Mouse (Mus musculus): ENCODE results near the gene Xirp1. TPM values are rescaled to one million over a fixed set of nuclear protein-coding genes. Genes with fewer than 3 reads are reported as not detected.

Gene Xirp1
- polyA plus RNA-seq, 1 experiment from 2014 or later: not detected

GRCm38 (mm10) chr9:120027401-120028151 lies 4.2 kb upstream of the Xirp1 start:
- Histone ChIP-seq H3K27me3 (ENCODE audit: control insufficient read depth, insufficient read depth, low read length) (no peaks in the 10 kb centered on the region), H3K4me3 (replicated peaks; ENCODE audit: low read depth, low read length) (no peak overlapping the region), H3K4me1 (ENCODE audit: control insufficient read depth, insufficient read depth, low read length) (no peaks in the 10 kb centered on the region), H3K36me3 (ENCODE audit: control insufficient read depth, insufficient read depth, low read length) (no peaks in the 10 kb centered on the region), H3K9me3 (ENCODE audit: control insufficient read depth, low read length) (no peaks in the 10 kb centered on the region), H3K9ac (replicated peaks; ENCODE audit: low read length) (no peak overlapping the region), H3K27ac (replicated peaks; ENCODE audit: low read depth, low read length) (no peak overlapping the region), H3K4me2 (ENCODE audit: low read length) (no peak overlapping the region)
- DNase-seq (peak; percentile 82), ATAC-seq (ENCODE audit: low FRiP score, low TSS enrichment) (no peak)
- 30% methylated on average over 14 of the region's 14 CpGs for WGBS

GRCm38 (mm10) chr9:120024625-120025024 lies 1.2 kb upstream of the Xirp1 start:
- 88% methylated on average over 5 of the region's 5 CpGs for WGBS
- Histone ChIP-seq H3K9me3 (ENCODE audit: control insufficient read depth, low read length) (no peaks in the 10 kb centered on the region), H3K4me2 (ENCODE audit: low read length) (no peak overlapping the region), H3K36me3 (ENCODE audit: control insufficient read depth, insufficient read depth, low read length) (no peaks in the 10 kb centered on the region), H3K4me1 (ENCODE audit: control insufficient read depth, insufficient read depth, low read length) (no peaks in the 10 kb centered on the region), H3K4me3 (replicated peaks; ENCODE audit: low read depth, low read length) (no peak overlapping the region), H3K9ac (replicated peaks; ENCODE audit: low read length) (no peak overlapping the region), H3K27me3 (ENCODE audit: control insufficient read depth, insufficient read depth, low read length) (no peaks in the 10 kb centered on the region), H3K27ac (replicated peaks; ENCODE audit: low read depth, low read length) (no peak overlapping the region)
- DNase-seq (no peak), ATAC-seq (ENCODE audit: low FRiP score, low TSS enrichment) (no peak)

GRCm38 (mm10) chr9:120024171-120024570 lies 773 bp upstream of the Xirp1 start:
- no peak overlapping the region for H3K9ac ChIP-seq (replicated peaks; ENCODE audit: low read length)
- ATAC-seq (ENCODE audit: low FRiP score, low TSS enrichment) (no peak), DNase-seq (no peak)
- H3K4me2 ChIP-seq (ENCODE audit: low read length): no peak overlapping the region
- H3K27me3 ChIP-seq (ENCODE audit: control insufficient read depth, insufficient read depth, low read length): no peaks in the 10 kb centered on the region
- no peaks in the 10 kb centered on the region for H3K36me3 ChIP-seq (ENCODE audit: control insufficient read depth, insufficient read depth, low read length)
- WGBS: 81% methylated on average over 10 of the region's 10 CpGs
- H3K4me3 ChIP-seq (replicated peaks; ENCODE audit: low read depth, low read length): no peak overlapping the region
- H3K4me1 ChIP-seq (ENCODE audit: control insufficient read depth, insufficient read depth, low read length): no peaks in the 10 kb centered on the region
- H3K27ac ChIP-seq (replicated peaks; ENCODE audit: low read depth, low read length): no peak overlapping the region
- H3K9me3 ChIP-seq (ENCODE audit: control insufficient read depth, low read length): no peaks in the 10 kb centered on the region

GRCm38 (mm10) chr9:120021164-120021563 lies 2.2 kb downstream of the Xirp1 start:
- H3K4me3 ChIP-seq (replicated peaks; ENCODE audit: low read depth, low read length): no peak overlapping the region
- no peaks in the 10 kb centered on the region for H3K27me3 ChIP-seq (ENCODE audit: control insufficient read depth, insufficient read depth, low read length)
- H3K36me3 ChIP-seq (ENCODE audit: control insufficient read depth, insufficient read depth, low read length): no peaks in the 10 kb centered on the region
- H3K27ac ChIP-seq (replicated peaks; ENCODE audit: low read depth, low read length): no peak overlapping the region
- H3K9ac ChIP-seq (replicated peaks; ENCODE audit: low read length): no peak overlapping the region
- ATAC-seq (ENCODE audit: low FRiP score, low TSS enrichment): no peak
- DNase-seq: no peak
- 83% methylated on average over 5 of the region's 5 CpGs for WGBS
- no peaks in the 10 kb centered on the region for H3K9me3 ChIP-seq (ENCODE audit: control insufficient read depth, low read length)
- no peak overlapping the region for H3K4me2 ChIP-seq (ENCODE audit: low read length)
- no peaks in the 10 kb centered on the region for H3K4me1 ChIP-seq (ENCODE audit: control insufficient read depth, insufficient read depth, low read length)

- Histone ChIP-seq H3K27me3 (ENCODE audit: control insufficient read depth, insufficient read depth, low read length) (no peaks in the 10 kb centered on the region), H3K4me3 (replicated peaks; ENCODE audit: low read depth, low read length) (no peak overlapping the region), H3K27ac (replicated peaks; ENCODE audit: low read depth, low read length) (no peak overlapping the region), H3K4me2 (ENCODE audit: low read length) (no peak overlapping the region), H3K9me3 (ENCODE audit: control insufficient read depth, low read length) (no peaks in the 10 kb centered on the region), H3K36me3 (ENCODE audit: control insufficient read depth, insufficient read depth, low read length) (no peaks in the 10 kb centered on the region), H3K9ac (replicated peaks; ENCODE audit: low read length) (no peak overlapping the region), H3K4me1 (ENCODE audit: control insufficient read depth, insufficient read depth, low read length) (no peaks in the 10 kb centered on the region)
- DNase-seq (peak; percentile 85), ATAC-seq (ENCODE audit: low FRiP score, low TSS enrichment) (no peak)
- WGBS: 52% methylated on average over 7 of the region's 7 CpGs
Measured at GRCm38 (mm10) chr9:120020285-120020890, 3.0 kb downstream of the Xirp1 start.

GRCm38 (mm10) chr9:120016956-120017355 lies 6.4 kb downstream of the Xirp1 start:
- 71% methylated on average over 10 of the region's 10 CpGs for WGBS
- ATAC-seq (ENCODE audit: low FRiP score, low TSS enrichment): no peak
- H3K9ac ChIP-seq (replicated peaks; ENCODE audit: low read length): no peak overlapping the region

GRCm38 (mm10) chr9:120014828-120015227 lies 8.6 kb downstream of the Xirp1 start:
- H3K4me1 ChIP-seq (ENCODE audit: control insufficient read depth, insufficient read depth, low read length): 0 out of 2 replicates have a peak, but pooled peaks cover 2% of the 10 kb centered on the region
- H3K9me3 ChIP-seq (ENCODE audit: control insufficient read depth, low read length): no peaks in the 10 kb centered on the region
- no peak overlapping the region for H3K27ac ChIP-seq (replicated peaks; ENCODE audit: low read depth, low read length)
- no peak overlapping the region for H3K4me2 ChIP-seq (ENCODE audit: low read length)
- ATAC-seq (ENCODE audit: low FRiP score, low TSS enrichment): no peak
- DNase-seq: no peak
- no peak overlapping the region for H3K9ac ChIP-seq (replicated peaks; ENCODE audit: low read length)
- H3K27me3 ChIP-seq (ENCODE audit: control insufficient read depth, insufficient read depth, low read length): no peaks in the 10 kb centered on the region
- no peaks in the 10 kb centered on the region for H3K36me3 ChIP-seq (ENCODE audit: control insufficient read depth, insufficient read depth, low read length)
- WGBS: 74% methylated on average over 6 of the region's 6 CpGs
- no peak overlapping the region for H3K4me3 ChIP-seq (replicated peaks; ENCODE audit: low read depth, low read length)

More at GRCm38 (mm10) chr9:120016956-120017355, 6.4 kb downstream of the Xirp1 start:
- no peaks in the 10 kb centered on the region for H3K9me3 ChIP-seq (ENCODE audit: control insufficient read depth, low read length)
- no peak overlapping the region for H3K27ac ChIP-seq (replicated peaks; ENCODE audit: low read depth, low read length)
- no peak for DNase-seq
- no peaks in the 10 kb centered on the region for H3K4me1 ChIP-seq (ENCODE audit: control insufficient read depth, insufficient read depth, low read length)
- H3K36me3 ChIP-seq (ENCODE audit: control insufficient read depth, insufficient read depth, low read length): no peaks in the 10 kb centered on the region
- H3K27me3 ChIP-seq (ENCODE audit: control insufficient read depth, insufficient read depth, low read length): no peaks in the 10 kb centered on the region
- H3K4me3 ChIP-seq (replicated peaks; ENCODE audit: low read depth, low read length): no peak overlapping the region
- H3K4me2 ChIP-seq (ENCODE audit: low read length): no peak overlapping the region

GRCm38 (mm10) chr9:120013251-120013820 lies 10.1 kb downstream of the Xirp1 start:
- 80% methylated on average over 11 of the region's 11 CpGs for WGBS
- no peaks in the 10 kb centered on the region for H3K36me3 ChIP-seq (ENCODE audit: control insufficient read depth, insufficient read depth, low read length)
- no peak overlapping the region for H3K27ac ChIP-seq (replicated peaks; ENCODE audit: low read depth, low read length)
- no peak for DNase-seq
- no peaks in the 10 kb centered on the region for H3K9me3 ChIP-seq (ENCODE audit: control insufficient read depth, low read length)
- 0 out of 2 replicates have a peak, but pooled peaks cover 2% of the 10 kb centered on the region for H3K4me1 ChIP-seq (ENCODE audit: control insufficient read depth, insufficient read depth, low read length)
- no peak for ATAC-seq (ENCODE audit: low FRiP score, low TSS enrichment)
- no peaks in the 10 kb centered on the region for H3K27me3 ChIP-seq (ENCODE audit: control insufficient read depth, insufficient read depth, low read length)
- H3K9ac ChIP-seq (replicated peaks; ENCODE audit: low read length): no peak overlapping the region
- no peak overlapping the region for H3K4me2 ChIP-seq (ENCODE audit: low read length)
- H3K4me3 ChIP-seq (replicated peaks; ENCODE audit: low read depth, low read length): no peak overlapping the region
